Mouse (Mus musculus): ENCODE data around the gene B4galt7.
"Not testable (repeated sequence)": the region's sequence is repeated elsewhere in the genome, so short reads cannot be mapped to it uniquely, and the experiment has no call there.

Gene B4galt7

DNA sequence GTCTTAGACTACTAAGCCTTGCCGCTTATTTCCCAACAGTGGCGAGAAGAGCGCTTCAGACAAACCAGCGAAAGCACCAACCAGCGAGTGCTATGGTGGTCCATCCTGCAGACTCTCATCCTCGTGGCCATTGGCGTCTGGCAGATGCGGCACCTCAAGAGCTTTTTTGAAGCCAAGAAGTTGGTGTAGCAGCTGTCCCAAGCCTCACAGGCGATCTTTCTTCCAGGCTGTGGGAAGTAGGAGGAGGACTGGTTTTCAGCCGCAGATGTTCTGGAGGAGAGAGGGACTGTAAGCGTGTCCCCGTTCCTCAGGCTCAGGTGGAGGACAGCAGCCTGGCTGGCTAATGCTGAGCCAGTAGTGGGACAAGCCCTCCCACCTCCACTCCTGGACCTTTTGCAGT lies 2.9 kb upstream of the B4galt7 start:
- in situ Hi-C loops (cut with MboI) = no loop called here

GRCm38 (mm10) chr13:55600657-55601056 lies 961 bp downstream of the B4galt7 start:
- in situ Hi-C loops (cut with MboI) = no loop called here

DNA sequence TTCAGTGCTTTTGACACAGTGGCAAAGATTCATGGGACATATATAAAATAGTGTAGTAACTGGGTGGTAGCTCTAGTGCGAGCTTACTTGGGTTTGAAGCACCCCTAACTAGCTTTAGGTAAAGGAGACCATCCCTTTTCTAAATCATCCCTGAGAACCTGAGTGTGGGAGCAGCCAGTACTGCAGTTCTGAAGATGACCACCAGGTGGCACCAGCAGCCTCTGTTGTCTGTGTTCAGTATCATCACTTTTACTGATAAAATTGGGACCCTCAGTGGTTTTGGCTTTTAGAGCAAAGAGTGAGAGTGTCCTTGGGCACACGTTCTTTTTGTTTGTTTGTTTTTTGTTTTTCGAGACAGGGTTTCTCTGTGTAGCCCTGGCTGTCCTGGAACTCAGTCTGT lies 1.9 kb downstream of the B4galt7 start:
- in situ Hi-C loops (cut with MboI) = no loop called here

DNA sequence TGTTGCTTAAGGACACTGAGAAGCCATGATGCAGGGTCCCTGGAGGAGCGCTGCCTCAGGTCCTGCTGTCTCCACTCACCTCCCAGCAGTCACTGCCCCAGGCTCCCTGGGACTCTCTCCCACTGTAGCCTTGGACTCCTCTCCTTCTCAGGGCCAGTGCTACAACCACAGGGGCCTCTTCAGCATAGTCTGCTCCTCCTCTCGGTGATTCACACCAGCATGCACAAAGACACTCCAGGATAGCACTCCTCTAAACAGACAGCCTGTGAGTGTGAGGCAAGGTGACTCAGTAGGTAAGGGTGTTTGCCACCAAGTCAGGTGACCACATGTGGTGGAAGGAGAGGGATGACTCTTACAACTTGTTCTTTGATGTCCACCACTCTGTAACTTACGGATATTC lies 4.9 kb downstream of the B4galt7 start:
- in situ Hi-C loops (cut with MboI) = no loop called here

- in situ Hi-C loops (cut with MboI) = no loop called here
Measured at GRCm38 (mm10) chr13:55606899-55607623, 7.4 kb downstream of the B4galt7 start.

DNA sequence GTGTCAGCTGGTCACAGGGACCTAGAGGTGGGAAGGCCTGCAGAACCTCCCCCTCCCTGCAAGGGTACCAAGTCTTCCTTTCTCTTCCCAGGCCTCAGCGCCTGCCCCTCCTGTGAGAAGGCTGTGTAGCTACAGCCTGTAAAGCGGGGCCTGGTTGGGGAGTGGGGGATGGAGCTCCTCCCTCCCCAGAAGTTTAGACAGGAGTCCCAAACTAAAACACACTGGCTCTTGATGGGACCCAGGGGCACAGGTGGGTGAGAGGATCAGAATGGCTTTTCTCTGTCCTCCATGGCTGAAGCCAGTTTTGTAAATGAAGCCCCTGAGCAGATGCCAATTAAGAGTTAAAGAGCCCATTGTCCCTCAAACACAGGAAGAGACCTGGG lies 7.9 kb downstream of the B4galt7 start:
- in situ Hi-C loops (cut with MboI) = no loop called here

- in situ Hi-C loops (cut with MboI) = no loop called here
Measured at GRCm38 (mm10) chr13:55611996-55612395, 12.3 kb downstream of the B4galt7 start.

DNA sequence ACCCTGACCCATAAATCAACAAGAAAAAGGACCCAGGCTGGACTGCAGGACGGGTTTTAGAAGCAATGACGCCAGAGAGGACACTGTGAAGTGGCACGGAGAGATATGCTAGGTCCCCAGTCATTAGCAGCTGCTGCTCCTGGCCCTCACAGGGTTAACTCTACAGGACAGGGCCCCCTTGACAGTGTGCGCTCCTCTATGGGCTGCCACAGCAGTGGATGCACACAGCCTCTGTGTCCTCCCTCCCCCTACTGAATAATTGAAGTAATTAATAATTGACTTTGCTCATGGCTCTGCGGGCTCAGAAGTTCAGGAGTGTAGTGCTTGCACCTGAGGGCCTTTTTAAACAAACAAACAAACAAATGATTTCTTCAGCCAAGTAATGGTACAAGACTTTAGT lies 13.8 kb downstream of the B4galt7 start:
- in situ Hi-C loops (cut with MboI) = no loop called here

GRCm38 (mm10) chr13:55619328-55619727 lies 19.6 kb downstream of the B4galt7 start:
- in situ Hi-C loops (cut with MboI) = no loop called here

- in situ Hi-C loops (cut with MboI) = no loop called here
Measured at GRCm38 (mm10) chr13:55620275-55620674, 20.6 kb downstream of the B4galt7 start.

- in situ Hi-C loops (cut with MboI) = not testable (repeated sequence)
Measured at GRCm38 (mm10) chr13:55622156-55622648, 22.5 kb downstream of the B4galt7 start.

DNA sequence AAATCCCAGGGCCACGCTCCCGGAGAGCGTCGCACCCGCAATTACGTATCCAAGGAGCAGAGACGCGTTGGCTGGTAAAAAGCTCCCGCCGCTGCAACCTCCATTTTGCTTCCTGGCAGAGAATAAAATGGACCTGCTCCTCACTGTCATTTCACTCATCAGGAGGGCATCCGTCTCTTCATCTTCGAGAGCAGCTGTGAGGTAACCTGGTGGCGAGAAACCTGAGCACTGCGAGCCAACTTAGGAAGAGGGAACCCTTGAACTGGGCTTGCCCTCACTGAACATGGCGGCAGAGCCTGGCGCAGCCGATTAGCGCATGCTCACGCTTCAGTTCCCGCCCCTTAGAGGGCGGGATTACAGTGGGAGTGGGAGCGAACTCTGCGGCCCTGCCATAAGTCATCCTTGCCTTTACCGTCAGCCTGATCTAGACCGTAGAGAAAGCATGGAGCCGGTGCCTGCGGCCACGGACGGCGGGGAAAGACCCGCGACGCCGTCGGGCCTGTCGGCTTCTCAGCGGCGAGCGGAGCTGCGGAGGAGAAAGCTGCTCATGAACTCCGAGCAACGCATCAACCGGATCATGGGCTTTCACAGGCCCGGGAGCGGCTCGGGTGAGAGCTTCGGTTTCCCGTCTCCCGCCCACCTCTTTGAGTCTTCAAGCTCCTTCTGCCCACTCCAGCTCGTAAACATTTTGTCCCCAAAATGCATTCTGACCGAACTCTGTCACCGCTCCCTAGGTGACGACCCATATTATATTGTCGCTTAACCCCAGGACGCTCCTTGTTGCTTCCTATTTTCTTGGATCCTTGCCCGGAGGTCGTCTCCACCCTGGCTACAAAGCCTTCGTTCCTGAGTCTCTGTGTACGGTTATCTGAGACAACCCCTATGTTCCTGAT lies 23.2 kb downstream of the B4galt7 start, which contains the start of gene Caml:
Gene Caml (plus strand): TSS at position 357 of the 893 bp plus-strand sequence.
- in situ Hi-C loops (cut with MboI) = no loop called here

GRCm38 (mm10) chr13:55634639-55635127 lies 35.0 kb downstream of the B4galt7 start, which contains the start of gene Ddx46:
Gene Ddx46 (plus strand): TSS chr13:55635027.
- in situ Hi-C loops (cut with MboI) = no loop called here

DNA sequence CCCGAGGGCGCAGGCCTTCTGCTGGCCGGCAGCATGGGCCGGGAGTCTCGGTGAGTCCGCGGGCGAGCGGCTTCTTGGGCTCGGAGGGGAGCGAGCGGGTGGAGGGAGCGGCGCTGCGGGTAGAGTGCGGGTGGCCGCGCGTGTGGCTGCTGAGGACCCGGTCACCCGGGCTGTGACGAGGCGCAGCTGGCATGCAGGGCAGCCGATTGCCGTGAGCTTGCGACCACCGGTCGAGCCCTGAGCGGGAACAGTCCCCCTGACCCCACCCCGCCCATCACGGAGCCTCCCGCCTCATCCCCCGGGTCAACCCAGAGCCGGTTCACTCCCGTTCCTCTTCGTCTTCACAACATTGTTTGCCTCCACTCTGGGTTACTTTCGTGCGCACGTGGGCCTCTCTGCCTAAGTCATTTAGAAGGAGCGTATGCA lies 35.5 kb downstream of the B4galt7 start:
- in situ Hi-C loops (cut with MboI) = no loop called here

DNA sequence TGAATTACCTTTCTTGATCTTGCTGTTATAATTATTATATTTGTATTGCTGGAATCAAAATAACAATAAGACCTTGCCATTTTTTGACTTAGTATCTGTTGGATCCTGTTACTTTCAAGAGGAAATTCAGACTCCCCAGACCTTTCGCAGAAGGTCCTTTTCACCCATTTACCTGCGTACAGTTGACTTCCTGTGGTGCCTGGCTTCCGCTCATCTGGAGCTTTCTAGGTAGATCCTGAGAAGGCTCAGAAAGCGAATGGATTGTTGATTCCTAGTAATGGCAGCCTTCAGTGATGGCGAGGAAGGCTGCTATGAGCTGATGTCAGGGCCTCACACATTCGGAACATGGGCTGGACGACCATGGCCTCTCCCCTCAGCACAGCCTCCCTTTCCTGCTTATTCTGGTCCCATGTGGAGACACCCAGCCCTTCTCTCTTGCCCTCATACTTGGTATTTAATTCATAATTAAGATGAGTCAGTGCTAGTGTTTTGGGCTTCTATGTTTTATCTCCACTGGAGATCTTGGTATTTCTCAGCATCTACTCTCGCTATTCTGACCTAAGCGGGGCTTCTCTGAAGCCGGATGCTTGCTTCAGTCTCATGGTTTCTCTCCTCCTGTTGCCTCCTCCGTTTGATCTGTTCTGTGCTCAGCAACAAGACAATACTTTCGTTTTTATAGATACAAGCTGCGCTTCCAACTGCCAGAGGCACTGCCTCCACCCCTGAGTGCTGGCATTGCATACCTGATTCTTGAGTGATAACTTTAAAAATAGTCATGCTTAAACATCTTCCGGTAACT lies 36.7 kb downstream of the B4galt7 start:
- in situ Hi-C loops (cut with MboI) = no loop called here

GRCm38 (mm10) chr13:55640480-55640879 lies 40.8 kb downstream of the B4galt7 start:
- in situ Hi-C loops (cut with MboI) = not testable (repeated sequence)

DNA sequence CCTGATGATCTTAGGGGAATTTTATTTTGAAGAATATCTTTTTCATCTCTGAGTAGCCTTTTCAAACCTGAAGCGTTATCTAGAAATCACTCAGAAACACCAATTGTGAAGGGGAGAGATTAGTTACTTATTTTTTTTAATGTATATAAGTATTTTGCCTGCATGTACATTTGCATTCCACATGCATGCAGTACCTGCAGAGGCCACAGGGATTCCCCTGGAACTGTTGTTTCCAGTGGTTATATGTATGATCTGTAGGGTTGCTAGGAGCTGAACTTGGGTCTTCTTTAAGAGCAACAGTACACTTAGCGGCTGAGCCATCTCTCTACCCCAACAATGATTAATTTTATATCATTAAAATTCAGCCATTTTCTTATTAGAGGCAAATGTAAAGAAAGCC lies 44.8 kb downstream of the B4galt7 start:
- in situ Hi-C loops (cut with MboI) = no loop called here

GRCm38 (mm10) chr13:55650098-55650497 lies 50.4 kb downstream of the B4galt7 start:
- in situ Hi-C loops (cut with MboI) = no loop called here

DNA sequence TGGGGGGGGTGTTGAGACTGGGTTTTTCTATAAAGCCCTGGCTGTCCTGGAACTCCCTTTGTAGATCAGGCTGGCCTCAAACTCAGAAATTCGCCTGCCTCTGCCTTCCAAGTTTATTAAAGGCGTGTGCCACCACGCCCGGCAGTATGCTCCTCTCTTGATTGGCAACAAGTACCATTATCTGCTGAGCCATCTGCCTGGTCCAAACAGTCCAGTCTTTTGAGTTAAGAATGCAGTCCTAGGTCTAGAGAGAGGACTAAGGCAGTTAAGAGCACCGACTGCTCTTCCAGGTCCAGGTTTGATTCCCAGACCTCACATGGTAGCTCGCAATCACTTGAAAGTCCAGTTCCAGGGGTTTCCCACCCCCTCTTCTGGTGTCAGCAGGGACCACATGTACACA lies 51.3 kb downstream of the B4galt7 start:
- in situ Hi-C loops (cut with MboI) = no loop called here
